Mouse (Mus musculus) hindbrain, embryonic 14.5 days (tissue): ENCODE results near the gene Fbxw21. TPM values are rescaled to one million over a fixed set of nuclear protein-coding genes. Genes with fewer than 3 reads are reported as not detected.
A peak's percentile ranks its signal among the peaks of the same experiment; 100 is the strongest.

Experiments used
- ATAC-seq: fragments of 200-750 bp; cut with Nextera tagmentation; 2 replicates; pipeline ENCODE4 v1.8.0; 2017; ENCODE audit warnings: moderate number of reproducible peaks, mild to moderate bottlenecking, moderate TSS enrichment, moderate library complexity; ENCODE audit not compliant: low FRiP score
- DNase-seq: peaks from one replicate; pipeline ENCODE4 v3.0.0-alpha.2; 2015; ENCODE audit warnings: low spot score
- H3K27ac ChIP-seq: fragments of 300-500 bp; sonication (generic); 2 replicates; pipeline ENCODE4 v1.5.1; 2014; ENCODE audit warnings: mild to moderate bottlenecking, moderate library complexity
- H3K27me3 ChIP-seq: fragments of 300-500 bp; sonication (generic); 2 replicates; pipeline ENCODE4 v1.6.1; 2014; ENCODE audit warnings: mild to moderate bottlenecking, low read length, mixed read lengths; ENCODE audit not compliant: control insufficient read depth, insufficient read depth
- H3K36me3 ChIP-seq: fragments of 300-500 bp; sonication (generic); replicated peaks from 2 replicates; pipeline ENCODE4 v1.6.1; 2014; ENCODE audit not compliant: control insufficient read depth, insufficient read depth
- H3K4me1 ChIP-seq: fragments of 300-500 bp; sonication (generic); replicated peaks from 2 replicates; pipeline ENCODE4 v1.6.1; 2014; ENCODE audit warnings: antibody characterized with exemption, low read length, mixed read lengths; ENCODE audit not compliant: control insufficient read depth, insufficient read depth
- H3K4me2 ChIP-seq: fragments of 300-500 bp; sonication (generic); replicated peaks from 2 replicates; pipeline ENCODE4 v1.6.1; 2014; ENCODE audit warnings: mild to moderate bottlenecking, moderate library complexity
- H3K4me3 ChIP-seq: fragments of 300-500 bp; sonication (generic); replicated peaks from 2 replicates; pipeline ENCODE4 v1.5.1; 2014; ENCODE audit warnings: mild to moderate bottlenecking, low read length
- H3K9ac ChIP-seq: fragments of 300-500 bp; sonication (generic); 2 replicates; pipeline ENCODE4 v1.6.1; 2014
- H3K9me3 ChIP-seq: fragments of 300-500 bp; sonication (generic); 2 replicates; pipeline ENCODE4 v1.6.1; 2016; ENCODE audit warnings: low read length; ENCODE audit not compliant: control insufficient read depth
- WGBS: fragments of 180-500 bp; shearing (Covaris S2); extraction: QIAGEN DNeasy Blood & Tissue Kit; methylation state at CpG from one replicate; pipeline ENCODE4 v1.1.7; 2014; 5-methylcytosine and 5-hydroxymethylcytosine counted together
- polyA plus RNA-seq: library from polyadenylated mRNA; unstranded; fragments of >200 nt; fragmentation: Nextera tagmentation; extraction: Ambion mirVana; gene quantifications from 2 replicates; pipeline ENCODE4 v1.2.1, GENCODE M21; 2014

Gene Fbxw21
- polyA plus RNA-seq, 1 experiment from 2014 or later, result not detected

- Histone ChIP-seq H3K9ac (no peak overlapping the region), H3K27me3 (no peaks in the 10 kb centered on the region), H3K36me3 (no peaks in the 10 kb centered on the region), H3K4me1 (no peaks in the 10 kb centered on the region), H3K9me3 (no peaks in the 10 kb centered on the region), H3K4me2 (no peak overlapping the region), H3K4me3 (no peak overlapping the region), H3K27ac (no peak overlapping the region)
- ATAC-seq (no peak), DNase-seq (peak; percentile 48)
- WGBS, result 63% methylated on average over 3 of the region's 3 CpGs
Measured at GRCm38 (mm10) chr9:109128211-109128610, 33.6 kb downstream of the Fbxw21 start.

DNA sequence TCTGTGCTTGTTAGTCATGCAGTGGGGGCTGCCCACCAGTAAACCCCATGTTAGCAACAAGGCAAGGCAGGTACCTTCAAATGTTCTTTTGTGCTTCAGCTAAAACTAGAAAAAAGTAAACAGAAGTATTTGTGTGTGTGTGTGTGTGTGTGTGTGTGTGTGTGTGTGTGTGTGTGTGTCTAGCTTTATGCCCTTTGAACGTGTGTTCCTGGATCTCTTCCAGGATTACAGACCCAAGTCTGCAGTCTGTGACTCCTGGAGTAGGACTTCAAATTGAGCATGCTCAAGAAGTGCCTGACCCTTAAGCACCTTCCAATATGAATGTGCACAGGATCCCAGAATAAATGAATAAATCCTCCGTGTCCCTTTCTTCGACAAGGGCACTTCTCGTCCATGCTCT, 34.8 kb downstream of the Fbxw21 start:
- no peak for ATAC-seq
- Histone ChIP-seq H3K4me2 (no peak overlapping the region), H3K9me3 (no peaks in the 10 kb centered on the region), H3K27me3 (no peaks in the 10 kb centered on the region), H3K36me3 (no peaks in the 10 kb centered on the region), H3K4me1 (no peaks in the 10 kb centered on the region), H3K9ac (no peak overlapping the region), H3K27ac (no peak overlapping the region), H3K4me3 (no peak overlapping the region)
- no peak for DNase-seq
- WGBS, result 81% methylated on average over 4 of the region's 4 CpGs

- Histone ChIP-seq H3K9me3 (no peaks in the 10 kb centered on the region), H3K4me3 (no peak overlapping the region), H3K27me3 (no peaks in the 10 kb centered on the region), H3K27ac (no peak overlapping the region), H3K9ac (no peak overlapping the region), H3K36me3 (no peaks in the 10 kb centered on the region), H3K4me2 (no peak overlapping the region), H3K4me1 (no peaks in the 10 kb centered on the region)
- 69% methylated on average over 3 of the region's 3 CpGs for WGBS
- ATAC-seq (no peak), DNase-seq (no peak)
Measured at GRCm38 (mm10) chr9:109125481-109125880, 36.4 kb downstream of the Fbxw21 start.

GRCm38 (mm10) chr9:109125043-109125442, 36.8 kb downstream of the Fbxw21 start:
- Histone ChIP-seq H3K4me2 (no peak overlapping the region), H3K27ac (no peak overlapping the region), H3K9ac (no peak overlapping the region), H3K9me3 (no peaks in the 10 kb centered on the region), H3K27me3 (no peaks in the 10 kb centered on the region), H3K4me3 (no peak overlapping the region), H3K36me3 (no peaks in the 10 kb centered on the region), H3K4me1 (no peaks in the 10 kb centered on the region)
- WGBS, result 84% methylated on average over 2 of the region's 2 CpGs
- DNase-seq, result no peak
- no peak for ATAC-seq

DNA sequence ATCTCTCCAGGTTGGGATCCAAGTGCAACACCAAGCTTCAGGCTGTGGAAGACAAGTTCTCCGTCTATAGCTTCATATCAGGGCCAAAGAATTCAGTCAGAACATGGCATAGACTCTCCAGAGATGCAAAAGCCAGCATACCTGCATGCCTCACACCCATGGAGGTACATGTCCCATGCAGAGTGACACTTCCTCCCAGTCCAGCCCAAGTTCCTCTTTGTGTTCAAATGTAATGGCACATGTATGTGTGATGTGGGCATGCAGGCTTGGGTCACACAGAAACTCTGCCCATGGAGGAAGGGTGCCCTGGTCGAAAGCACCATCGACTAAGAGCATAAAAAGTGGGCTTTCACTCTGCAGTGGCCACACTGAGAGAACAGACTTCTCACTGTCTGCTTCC, 37.7 kb downstream of the Fbxw21 start:
- no peak overlapping the region for H3K4me2 ChIP-seq
- no peaks in the 10 kb centered on the region for H3K9me3 ChIP-seq
- H3K4me3 ChIP-seq, result no peak overlapping the region
- H3K9ac ChIP-seq, result no peak overlapping the region
- H3K27me3 ChIP-seq, result no peaks in the 10 kb centered on the region
- WGBS, result 89% methylated on average over 3 of the region's 3 CpGs
- H3K36me3 ChIP-seq, result peaks cover 6% of the 10 kb centered on the region
- no peak overlapping the region for H3K27ac ChIP-seq
- no peak for DNase-seq
- ATAC-seq, result 0 out of 2 replicates have a peak, but pooled peaks have one; percentile 3
- no peaks in the 10 kb centered on the region for H3K4me1 ChIP-seq

DNA sequence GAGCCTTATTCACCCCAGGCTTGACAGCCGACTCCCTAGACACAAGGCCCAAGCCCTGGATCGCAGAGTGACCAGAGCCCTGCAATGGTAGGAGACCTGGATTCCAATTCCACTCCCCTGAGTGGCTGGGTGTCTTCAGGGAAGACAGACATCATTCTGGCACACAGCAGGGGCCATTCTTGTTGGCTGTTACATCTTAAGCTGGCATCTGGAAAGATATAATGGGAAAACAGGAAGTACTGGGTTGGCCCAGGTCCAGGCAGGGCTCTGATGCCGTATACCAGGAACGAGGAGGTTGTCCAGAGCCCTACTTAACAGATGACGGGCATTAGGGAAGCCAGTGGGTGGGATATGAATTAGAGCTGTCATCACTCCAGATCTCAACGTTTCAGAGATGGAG, 38.6 kb downstream of the Fbxw21 start:
- WGBS, result 57% methylated on average over 6 of the region's 6 CpGs

GRCm38 (mm10) chr9:109122553-109123085, 39.2 kb downstream of the Fbxw21 start:
- WGBS, result 48% methylated on average over 2 of the region's 2 CpGs
- peaks cover 21% of the 10 kb centered on the region for H3K36me3 ChIP-seq
- ATAC-seq (no peak), DNase-seq (peak; percentile 65)
- H3K4me3 ChIP-seq, result no peak overlapping the region
- H3K4me1 ChIP-seq, result no peaks in the 10 kb centered on the region
- no peak overlapping the region for H3K27ac ChIP-seq
- no peak overlapping the region for H3K4me2 ChIP-seq
- no peaks in the 10 kb centered on the region for H3K27me3 ChIP-seq
- H3K9ac ChIP-seq, result no peak overlapping the region
- H3K9me3 ChIP-seq, result no peaks in the 10 kb centered on the region

More for the DNA sequence above, 38.6 kb downstream of the Fbxw21 start:
- H3K36me3 ChIP-seq, result peaks cover 15% of the 10 kb centered on the region
- no peaks in the 10 kb centered on the region for H3K4me1 ChIP-seq
- H3K9me3 ChIP-seq, result no peaks in the 10 kb centered on the region
- no peak overlapping the region for H3K4me3 ChIP-seq
- ATAC-seq, result peak; percentile 17; the same call in 1 of the 2 replicates
- DNase-seq, result no peak
- no peak overlapping the region for H3K4me2 ChIP-seq
- no peaks in the 10 kb centered on the region for H3K27me3 ChIP-seq
- H3K9ac ChIP-seq, result no peak overlapping the region
- H3K27ac ChIP-seq, result no peak overlapping the region

- no peak for DNase-seq
- no peaks in the 10 kb centered on the region for H3K9me3 ChIP-seq
- no peak overlapping the region for H3K4me3 ChIP-seq
- WGBS, result 90% methylated on average over 6 of the region's 6 CpGs
- no peaks in the 10 kb centered on the region for H3K4me1 ChIP-seq
- H3K4me2 ChIP-seq, result no peak overlapping the region
- peaks cover 38% of the 10 kb centered on the region for H3K36me3 ChIP-seq
- no peak overlapping the region for H3K27ac ChIP-seq
- no peak overlapping the region for H3K9ac ChIP-seq
- no peak for ATAC-seq
- no peaks in the 10 kb centered on the region for H3K27me3 ChIP-seq
Measured at GRCm38 (mm10) chr9:109120956-109121355, 40.9 kb downstream of the Fbxw21 start.

GRCm38 (mm10) chr9:109119571-109119970, 42.3 kb downstream of the Fbxw21 start:
- Histone ChIP-seq H3K4me2 (no peak overlapping the region), H3K27me3 (no peaks in the 10 kb centered on the region), H3K4me1 (no peaks in the 10 kb centered on the region), H3K27ac (no peak overlapping the region), H3K4me3 (no peak overlapping the region), H3K9me3 (no peaks in the 10 kb centered on the region), H3K36me3 (peaks cover 52% of the 10 kb centered on the region), H3K9ac (no peak overlapping the region)
- ATAC-seq (no peak), DNase-seq (no peak)
- WGBS, result 95% methylated on average over 9 of the region's 9 CpGs

DNA sequence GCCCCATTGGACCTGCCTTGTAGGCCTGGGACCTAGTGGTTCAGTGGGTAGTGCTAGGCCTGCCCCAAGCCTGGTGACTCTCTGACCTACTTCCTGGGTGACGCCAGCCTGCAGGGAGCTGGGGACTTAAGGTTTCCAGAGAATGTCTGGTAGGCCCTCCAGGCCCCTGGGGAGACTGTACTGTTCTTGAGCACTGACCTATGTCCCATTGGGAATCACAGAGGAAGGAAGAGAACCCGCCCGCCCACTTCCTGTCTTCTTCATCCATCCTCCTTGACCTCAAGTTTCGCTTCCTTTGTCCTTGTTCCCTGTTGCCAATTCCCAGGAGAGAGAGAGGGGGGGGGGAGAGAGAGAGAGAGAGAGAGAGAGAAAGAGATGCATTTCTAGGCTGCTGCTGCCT, 43.7 kb downstream of the Fbxw21 start:
- DNase-seq, result no peak
- no peak for ATAC-seq
- Histone ChIP-seq H3K9ac (no peak overlapping the region), H3K36me3 (peaks cover 66% of the 10 kb centered on the region), H3K4me1 (no peaks in the 10 kb centered on the region), H3K9me3 (no peaks in the 10 kb centered on the region), H3K4me3 (no peak overlapping the region), H3K27me3 (no peaks in the 10 kb centered on the region), H3K4me2 (no peak overlapping the region), H3K27ac (no peak overlapping the region)
- WGBS, result 89% methylated on average over 4 of the region's 4 CpGs
